Mouse (Mus musculus): Measurements from ENCODE around the gene Sprr1a. TPM values are rescaled to one million over a fixed set of nuclear protein-coding genes. Genes with fewer than 3 reads are reported as not detected.
A peak's percentile ranks its signal among the peaks of the same experiment; 100 is the strongest.
"Not testable (repeated sequence)": the region's sequence is repeated elsewhere in the genome, so short reads cannot be mapped to it uniquely, and the experiment has no call there.

Gene Sprr1a
- total RNA-seq (2022): not detected

GRCm38 (mm10) chr3:92485863-92486262, at the start of gene Sprr1a:
TSS of gene Sprr1a (minus strand) at chr3:92485895.
- DNase-seq (ENCODE audit: low spot score in 2 of 2): no peak

DNA sequence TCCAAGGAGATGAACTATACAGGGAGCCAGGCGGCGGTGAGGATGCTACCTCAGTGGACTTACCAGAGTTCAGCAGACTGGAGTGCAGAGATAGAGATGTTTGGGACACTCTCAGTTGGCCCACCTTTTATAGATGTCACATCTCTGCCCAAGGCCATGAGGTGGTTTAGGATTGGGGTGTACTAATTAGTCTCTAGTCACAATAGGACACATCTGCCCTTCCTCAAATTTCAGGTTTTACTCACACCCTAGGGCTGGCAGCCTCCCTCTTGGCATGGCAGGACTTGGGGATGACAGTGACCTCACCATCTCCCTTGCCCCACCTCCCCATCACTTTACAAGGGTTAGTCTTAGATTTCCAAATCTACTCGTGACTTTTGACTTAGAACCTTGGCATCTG, 48.7 kb upstream of the Sprr1a start, which contains the start of gene 2310046K23Rik:
2310046K23Rik (minus strand) TSS at position 101 of the 400 bp plus-strand sequence.
- no peak for DNase-seq (ENCODE audit: low spot score in 2 of 2)

GRCm38 (mm10) chr3:92512325-92512724, 26.6 kb upstream of the Sprr1a start:
- no peak for DNase-seq (ENCODE audit: low spot score in 2 of 2)

- DNase-seq (ENCODE audit: low spot score in 2 of 2): peak in 1 of 2 experiments; percentile 15
Measured at GRCm38 (mm10) chr3:92510786-92511185, 25.1 kb upstream of the Sprr1a start.

DNA sequence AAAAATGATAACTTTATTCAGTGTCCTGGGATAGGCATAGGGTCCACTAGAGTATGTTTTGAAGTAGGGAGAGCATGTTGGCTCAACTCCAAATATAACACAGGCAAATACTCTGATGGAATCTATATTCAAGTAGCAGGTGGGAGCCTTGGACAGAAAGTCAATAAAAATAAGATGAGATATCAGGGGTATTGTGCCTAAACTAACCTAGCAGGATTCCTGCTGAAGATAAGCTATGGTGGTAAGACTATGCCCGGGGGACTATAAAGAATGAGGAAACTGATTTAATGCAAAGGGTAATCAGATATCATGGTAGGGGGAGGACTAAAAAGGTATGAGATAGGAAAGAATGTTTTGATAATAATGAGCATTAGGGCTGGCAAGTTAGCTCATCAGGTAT, 22.5 kb upstream of the Sprr1a start:
- no peak for DNase-seq (ENCODE audit: low spot score in 2 of 2)

DNA sequence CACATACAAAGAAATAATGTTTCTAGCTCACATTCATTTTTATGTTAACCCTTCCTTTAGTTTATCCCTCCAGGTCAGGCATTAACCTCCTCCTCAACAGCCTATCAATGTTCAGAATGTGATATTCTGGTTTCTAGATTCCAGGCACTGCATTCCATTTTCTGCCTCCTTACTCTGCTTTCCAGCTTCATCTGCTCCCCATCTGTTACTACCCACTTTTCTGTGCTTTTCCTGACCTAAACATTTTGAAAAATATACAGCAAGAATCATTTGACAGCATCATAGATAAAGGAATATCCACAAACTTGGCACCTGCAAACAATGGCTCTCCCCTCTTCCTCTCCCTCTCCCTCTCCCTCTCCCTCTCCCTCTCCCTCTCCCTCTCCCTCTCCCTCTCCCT, 17.8 kb upstream of the Sprr1a start:
- no peak for DNase-seq (ENCODE audit: low spot score in 2 of 2)

DNA sequence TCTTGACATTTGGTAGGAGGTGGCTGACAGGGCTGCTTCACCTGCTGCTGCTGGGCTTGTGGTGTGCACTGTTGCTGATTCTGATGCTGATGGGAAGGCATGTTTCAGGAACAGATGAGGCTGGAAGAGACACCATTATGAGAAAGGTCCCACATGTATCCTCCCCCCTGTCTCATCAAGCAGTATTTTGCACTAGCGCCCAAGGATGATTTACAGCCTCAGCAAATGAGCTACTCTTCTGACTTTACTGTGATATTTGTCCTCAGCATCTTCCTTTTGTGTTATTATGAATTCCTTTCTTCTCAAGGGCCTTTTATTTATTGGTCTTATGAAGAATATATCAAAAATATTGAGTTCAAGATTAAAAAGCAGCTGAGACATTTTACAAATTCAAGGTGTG, 14.7 kb upstream of the Sprr1a start, which contains the start of gene Sprr4:
Sprr4 (minus strand) TSS at position 101 of the 400 bp plus-strand sequence.
- no peak for DNase-seq (ENCODE audit: low spot score in 2 of 2)

DNA sequence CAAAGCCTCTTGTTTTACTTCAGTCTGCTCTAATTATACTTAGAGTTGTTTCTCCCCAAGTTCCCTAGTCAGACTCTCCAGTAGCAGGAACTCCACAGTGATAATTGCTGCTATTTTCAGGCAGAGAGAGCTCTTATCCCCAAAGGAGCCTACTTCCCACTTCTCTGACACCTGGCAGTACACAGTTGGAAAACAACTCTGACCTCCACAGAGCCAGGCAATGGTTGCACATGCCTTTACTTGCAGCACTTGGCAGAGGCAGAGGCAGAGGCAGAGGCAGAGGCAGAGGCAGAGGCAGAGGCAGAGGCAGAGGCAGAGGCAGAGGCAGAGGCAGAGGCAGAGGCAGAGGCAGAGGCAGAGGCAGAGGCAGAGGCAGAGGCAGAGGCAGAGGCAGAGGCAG, 4.6 kb upstream of the Sprr1a start:
- DNase-seq (ENCODE audit: low spot score in 2 of 2): not testable (repeated sequence)

GRCm38 (mm10) chr3:92486307-92486706, 612 bp upstream of the Sprr1a start:
- DNase-seq (ENCODE audit: low spot score in 2 of 2): no peak

GRCm38 (mm10) chr3:92481249-92481648, 4.4 kb downstream of the Sprr1a start:
- DNase-seq (ENCODE audit: low spot score in 2 of 2): not testable (repeated sequence)

- no peak for DNase-seq (ENCODE audit: low spot score in 2 of 2)
Measured at GRCm38 (mm10) chr3:92470111-92470510, 15.6 kb downstream of the Sprr1a start.

DNA sequence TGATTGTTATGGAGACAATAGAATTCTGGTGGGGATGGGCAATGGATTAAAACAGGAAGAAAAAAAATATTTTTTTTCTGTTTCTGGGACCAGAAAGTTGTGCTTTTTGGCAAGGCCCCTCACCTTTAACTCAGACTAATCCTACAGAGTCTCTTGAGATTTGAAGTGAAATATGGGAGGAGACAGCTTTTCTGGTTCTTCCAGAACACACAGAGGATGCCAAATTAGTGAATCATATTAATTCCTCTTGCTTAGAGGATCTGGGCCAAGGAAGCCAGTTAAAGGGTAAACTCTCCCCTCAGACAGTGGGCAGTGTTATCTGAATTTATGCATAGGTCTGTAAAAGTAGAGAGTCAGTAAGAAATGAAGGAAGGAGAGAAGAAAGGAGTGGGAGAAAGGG, 18.3 kb downstream of the Sprr1a start:
- DNase-seq (ENCODE audit: low spot score in 2 of 2): no peak

DNA sequence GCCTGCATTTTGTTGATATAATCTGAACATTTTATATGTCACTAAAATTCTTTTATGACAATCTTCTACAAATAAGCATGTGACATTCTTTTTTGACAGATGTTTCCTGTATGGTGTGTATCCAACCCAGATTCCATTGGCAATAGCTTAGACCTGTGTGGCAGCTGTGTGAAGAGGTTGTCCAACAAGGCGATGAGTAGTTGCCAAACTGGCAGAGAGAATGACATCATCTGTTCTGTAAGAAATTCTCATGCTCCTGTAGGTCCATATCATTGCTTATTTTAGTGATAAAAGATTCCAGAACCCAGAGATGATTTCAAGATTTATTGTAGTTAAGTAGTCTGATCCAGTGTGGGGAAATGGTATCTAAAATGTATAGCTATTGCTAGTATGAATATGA, 19.1 kb downstream of the Sprr1a start:
- DNase-seq (ENCODE audit: low spot score in 2 of 2): no peak

DNA sequence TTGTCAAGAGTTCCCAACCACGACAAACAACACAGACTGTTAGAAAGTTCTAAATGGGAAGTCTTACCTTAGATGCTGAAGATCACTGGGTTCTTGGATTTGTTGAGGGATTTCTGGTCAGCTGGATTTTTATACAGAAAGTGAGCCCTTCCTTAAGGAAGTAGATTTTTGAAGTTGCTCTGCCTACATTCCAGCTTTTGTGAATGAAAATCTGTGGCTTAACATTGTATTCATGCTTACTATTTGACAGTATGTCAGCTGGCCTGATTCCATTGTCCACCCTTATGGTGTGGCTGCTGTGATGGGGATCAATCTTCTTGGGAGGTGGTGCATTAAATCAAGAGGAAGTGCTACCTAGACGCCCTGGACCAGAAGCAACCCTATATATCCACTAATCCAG, 27.1 kb downstream of the Sprr1a start, which contains the start of gene Sprr3:
Sprr3 (minus strand) TSS at position 101 of the 400 bp plus-strand sequence.
- no peak for DNase-seq (ENCODE audit: low spot score in 2 of 2)

DNA sequence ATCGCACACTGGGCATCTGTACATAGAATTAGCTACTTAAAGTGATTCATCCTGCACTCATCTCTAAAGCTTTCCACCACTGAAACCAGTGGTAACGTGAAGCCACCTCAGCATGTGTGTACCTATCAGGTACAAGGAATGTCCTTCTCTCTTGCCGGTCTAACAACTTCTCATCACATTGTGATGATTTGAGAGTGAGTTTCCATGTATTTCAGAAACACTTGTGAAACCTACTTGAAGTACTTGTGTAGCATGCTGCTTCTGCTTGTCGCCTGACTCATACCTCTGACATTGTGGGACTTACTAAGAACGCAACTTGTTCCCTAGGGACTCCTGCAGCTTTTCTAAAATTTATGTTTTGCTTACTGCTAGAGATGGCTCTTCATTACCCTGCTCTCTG, 30.5 kb downstream of the Sprr1a start:
- DNase-seq (ENCODE audit: low spot score in 2 of 2): no peak

GRCm38 (mm10) chr3:92440177-92440576, 45.5 kb downstream of the Sprr1a start:
- no peak for DNase-seq (ENCODE audit: low spot score in 2 of 2)

- no peak for DNase-seq (ENCODE audit: low spot score in 2 of 2)
Measured at GRCm38 (mm10) chr3:92438689-92439088, 47.0 kb downstream of the Sprr1a start, which contains the start of gene Sprr1b. TSS of gene Sprr1b (minus strand) at chr3:92438789.

Other genes with a start within 250 kb of the Sprr1a start
- gene Sprr2a3, start 200.5 kb downstream of the Sprr1a start, total RNA-seq (2022): not detected
- not detected for gene Sprr2b, start 169.3 kb downstream of the Sprr1a start, total RNA-seq (2022)
- gene Sprr2d, start 146.8 kb downstream of the Sprr1a start, total RNA-seq (2022): not detected
- gene Sprr2e, start 133.8 kb downstream of the Sprr1a start, total RNA-seq (2022): not detected
- not detected for gene Sprr2f, start 120.7 kb downstream of the Sprr1a start, total RNA-seq (2022)
- gene Sprr2h, start 100.2 kb downstream of the Sprr1a start, total RNA-seq (2022): not detected
- not detected for gene Sprr2i, start 77.9 kb downstream of the Sprr1a start, total RNA-seq (2022)
- not detected for gene Sprr2j-ps, start 67.8 kb downstream of the Sprr1a start, total RNA-seq (2022)
- 1 to 10 TPM; 2.3 to 7.0 (median 3.9) TPM for gene Gm9774, start 56.5 kb downstream of the Sprr1a start, total RNA-seq (2022)
- gene Sprr2k, start 53.3 kb downstream of the Sprr1a start, total RNA-seq (2022): not detected
- not detected for gene Sprr1b, start 47.1 kb downstream of the Sprr1a start, total RNA-seq (2022)
- not detected for gene Sprr3, start 27.2 kb downstream of the Sprr1a start, total RNA-seq (2022)
- gene Sprr4, start 14.6 kb upstream of the Sprr1a start, total RNA-seq (2022): not detected
- gene 2310046K23Rik, start 48.6 kb upstream of the Sprr1a start, total RNA-seq (2022): not detected
- gene Ivl, start 87.8 kb upstream of the Sprr1a start, total RNA-seq (2022): not detected
- not detected for gene Smcp, start 103.1 kb upstream of the Sprr1a start, total RNA-seq (2022)
- not detected for gene 2210017I01Rik, start 121.6 kb upstream of the Sprr1a start, total RNA-seq (2022)
- not detected for gene Lce6a, start 135.8 kb upstream of the Sprr1a start, total RNA-seq (2022)
- gene Lce1a1, start 162.4 kb upstream of the Sprr1a start, total RNA-seq (2022): not detected
- gene Lce1b, start 171.0 kb upstream of the Sprr1a start, total RNA-seq (2022): not detected
- not detected for gene Lce1a2, start 184.4 kb upstream of the Sprr1a start, total RNA-seq (2022)
- not detected for gene Lce1c, start 193.4 kb upstream of the Sprr1a start, total RNA-seq (2022)
- gene Lce1d, start 201.3 kb upstream of the Sprr1a start, total RNA-seq (2022): not detected
- not detected for gene Lce1e, start 223.2 kb upstream of the Sprr1a start, total RNA-seq (2022)
- gene Lce1f, start 234.5 kb upstream of the Sprr1a start, total RNA-seq (2022): not detected